Mouse (Mus musculus) hindbrain, embryonic 15.5 days (tissue): ENCODE measurements around the gene Lsamp. TPM values are rescaled to one million over a fixed set of nuclear protein-coding genes. Genes with fewer than 3 reads are reported as not detected.

Experiments used
- ATAC-seq: fragments of 200-750 bp; cut with Nextera tagmentation; 2 replicates; pipeline ENCODE4 v1.8.0; 2017; ENCODE audit warnings: low read depth, moderate number of reproducible peaks, moderate TSS enrichment; ENCODE audit not compliant: low FRiP score
- H3K27ac ChIP-seq: fragments of 300-500 bp; sonication (generic); replicated peaks from 2 replicates; pipeline ENCODE4 v1.5.1; 2015; ENCODE audit warnings: mild to moderate bottlenecking, inconsistent platforms
- H3K27me3 ChIP-seq: fragments of 300-500 bp; sonication (generic); 2 replicates; pipeline ENCODE4 v1.6.1; 2015; ENCODE audit warnings: control low read depth, inconsistent platforms
- H3K36me3 ChIP-seq: fragments of 300-500 bp; sonication (generic); 2 replicates; pipeline ENCODE4 v1.6.1; 2015; ENCODE audit warnings: control low read depth, inconsistent platforms
- H3K4me1 ChIP-seq: fragments of 300-500 bp; sonication (generic); replicated peaks from 2 replicates; pipeline ENCODE4 v1.6.1; 2015; ENCODE audit warnings: control low read depth, inconsistent platforms
- H3K4me2 ChIP-seq: fragments of 300-500 bp; sonication (generic); 2 replicates; pipeline ENCODE4 v1.6.1; 2015; ENCODE audit warnings: moderate library complexity, mild to moderate bottlenecking, inconsistent platforms
- H3K4me3 ChIP-seq: fragments of 300-500 bp; sonication (generic); 2 replicates; pipeline ENCODE4 v1.5.1; 2015; ENCODE audit warnings: mild to moderate bottlenecking, inconsistent platforms
- H3K9ac ChIP-seq: fragments of 300-500 bp; sonication (generic); 2 replicates; pipeline ENCODE4 v1.6.1; 2015; ENCODE audit warnings: inconsistent platforms
- H3K9me3 ChIP-seq: fragments of 300-500 bp; sonication (generic); 2 replicates; pipeline ENCODE4 v1.6.1; 2016; ENCODE audit warnings: control low read depth, inconsistent platforms
- WGBS: fragments of 180-500 bp; shearing (Covaris S2); methylation state at CpG from one replicate; pipeline ENCODE4 v1.1.7; 2015; 5-methylcytosine and 5-hydroxymethylcytosine counted together
- polyA plus RNA-seq: library from polyadenylated mRNA; unstranded; fragments of >200 nt; fragmentation: Nextera tagmentation; extraction: Ambion mirVana; gene quantifications from 2 replicates; pipeline ENCODE4 v1.2.1, GENCODE M21; 2015

Lsamp gene
- polyA plus RNA-seq, 1 experiment from 2014 or later = 89.3 TPM

GRCm38 (mm10) chr16:40434280-40434679, 450.1 kb downstream of the Lsamp start:
- Histone ChIP-seq H3K36me3 (no peaks in the 10 kb centered on the region), H3K4me1 (0 out of 2 replicates have a peak, but pooled peaks cover 5% of the 10 kb centered on the region), H3K4me3 (no peak overlapping the region), H3K4me2 (no peak overlapping the region), H3K27me3 (no peaks in the 10 kb centered on the region), H3K27ac (no peak overlapping the region), H3K9ac (no peak overlapping the region), H3K9me3 (no peaks in the 10 kb centered on the region)
- 69% methylated on average over 3 of the region's 3 CpGs for WGBS
- ATAC-seq = no peak

GRCm38 (mm10) chr16:40436415-40436814, 452.3 kb downstream of the Lsamp start:
- WGBS = 75% methylated on average over 6 of the region's 6 CpGs

GRCm38 (mm10) chr16:40437879-40438278, 453.7 kb downstream of the Lsamp start:
- Histone ChIP-seq H3K4me2 (0 out of 2 replicates have a peak overlapping the region, but pooled peaks have one; percentile 29), H3K9ac (no peak overlapping the region), H3K27ac (no peak overlapping the region), H3K4me3 (no peak overlapping the region), H3K36me3 (no peaks in the 10 kb centered on the region), H3K9me3 (no peaks in the 10 kb centered on the region), H3K27me3 (no peaks in the 10 kb centered on the region), H3K4me1 (0 out of 2 replicates have a peak, but pooled peaks cover 5% of the 10 kb centered on the region)
- no peak for ATAC-seq
- 73% methylated on average over 10 of the region's 10 CpGs for WGBS

More at GRCm38 (mm10) chr16:40436415-40436814, 452.3 kb downstream of the Lsamp start:
- Histone ChIP-seq H3K4me1 (0 out of 2 replicates have a peak, but pooled peaks cover 5% of the 10 kb centered on the region), H3K27me3 (no peaks in the 10 kb centered on the region), H3K4me3 (no peak overlapping the region), H3K9ac (no peak overlapping the region), H3K9me3 (no peaks in the 10 kb centered on the region), H3K4me2 (no peak overlapping the region), H3K36me3 (no peaks in the 10 kb centered on the region), H3K27ac (no peak overlapping the region)
- no peak for ATAC-seq

- Histone ChIP-seq H3K36me3 (no peaks in the 10 kb centered on the region), H3K9ac (no peak overlapping the region), H3K9me3 (no peaks in the 10 kb centered on the region), H3K27me3 (no peaks in the 10 kb centered on the region), H3K27ac (no peak overlapping the region), H3K4me3 (no peak overlapping the region), H3K4me2 (no peak overlapping the region), H3K4me1 (0 out of 2 replicates have a peak, but pooled peaks cover 5% of the 10 kb centered on the region)
- ATAC-seq = no peak
- 75% methylated on average over 1 of the region's 1 CpGs for WGBS
Measured at GRCm38 (mm10) chr16:40438876-40439275, 454.7 kb downstream of the Lsamp start.

- no peak for ATAC-seq
- Histone ChIP-seq H3K4me1 (no peaks in the 10 kb centered on the region), H3K27ac (no peak overlapping the region), H3K9me3 (no peaks in the 10 kb centered on the region), H3K4me2 (no peak overlapping the region), H3K4me3 (no peak overlapping the region), H3K9ac (no peak overlapping the region), H3K36me3 (no peaks in the 10 kb centered on the region), H3K27me3 (no peaks in the 10 kb centered on the region)
- WGBS = 89% methylated on average over 5 of the region's 5 CpGs
Measured at GRCm38 (mm10) chr16:40446587-40446986, 462.4 kb downstream of the Lsamp start.

GRCm38 (mm10) chr16:40463411-40464058, 479.4 kb downstream of the Lsamp start:
- no peaks in the 10 kb centered on the region for H3K9me3 ChIP-seq
- H3K27me3 ChIP-seq = no peaks in the 10 kb centered on the region
- H3K4me3 ChIP-seq = no peak overlapping the region
- no peaks in the 10 kb centered on the region for H3K36me3 ChIP-seq
- 0 out of 2 replicates have a peak overlapping the region, but pooled peaks have one; percentile 2 for H3K27ac ChIP-seq
- ATAC-seq = peak; percentile 85
- no peaks in the 10 kb centered on the region for H3K4me1 ChIP-seq
- H3K9ac ChIP-seq = no peak overlapping the region
- H3K4me2 ChIP-seq = 0 out of 2 replicates have a peak overlapping the region, but pooled peaks have one; percentile 1
- WGBS = 59% methylated on average over 15 of the region's 15 CpGs

GRCm38 (mm10) chr16:40466596-40466995, 482.4 kb downstream of the Lsamp start:
- no peak for ATAC-seq
- Histone ChIP-seq H3K4me1 (no peaks in the 10 kb centered on the region), H3K36me3 (no peaks in the 10 kb centered on the region), H3K9ac (no peak overlapping the region), H3K4me3 (no peak overlapping the region), H3K27ac (no peak overlapping the region), H3K4me2 (no peak overlapping the region), H3K27me3 (no peaks in the 10 kb centered on the region), H3K9me3 (no peaks in the 10 kb centered on the region)
- WGBS = 21% methylated on average over 8 of the region's 8 CpGs

GRCm38 (mm10) chr16:40470946-40471345, 486.8 kb downstream of the Lsamp start:
- H3K27me3 ChIP-seq = no peaks in the 10 kb centered on the region
- no peaks in the 10 kb centered on the region for H3K4me1 ChIP-seq
- 58% methylated on average over 6 of the region's 6 CpGs for WGBS
- H3K9me3 ChIP-seq = no peaks in the 10 kb centered on the region
- no peaks in the 10 kb centered on the region for H3K36me3 ChIP-seq
- H3K9ac ChIP-seq = no peak overlapping the region
- no peak overlapping the region for H3K27ac ChIP-seq
- no peak overlapping the region for H3K4me2 ChIP-seq
- no peak for ATAC-seq
- no peak overlapping the region for H3K4me3 ChIP-seq

GRCm38 (mm10) chr16:40471967-40472366, 487.8 kb downstream of the Lsamp start:
- Histone ChIP-seq H3K9ac (no peak overlapping the region), H3K4me1 (no peaks in the 10 kb centered on the region), H3K36me3 (no peaks in the 10 kb centered on the region), H3K4me2 (no peak overlapping the region), H3K4me3 (no peak overlapping the region), H3K9me3 (no peaks in the 10 kb centered on the region), H3K27me3 (no peaks in the 10 kb centered on the region), H3K27ac (no peak overlapping the region)
- no peak for ATAC-seq
- WGBS = 64% methylated on average over 5 of the region's 5 CpGs

GRCm38 (mm10) chr16:40491606-40492005, 507.4 kb downstream of the Lsamp start:
- H3K36me3 ChIP-seq = no peaks in the 10 kb centered on the region
- no peaks in the 10 kb centered on the region for H3K27me3 ChIP-seq
- no peak overlapping the region for H3K4me2 ChIP-seq
- no peak overlapping the region for H3K9ac ChIP-seq
- no peaks in the 10 kb centered on the region for H3K4me1 ChIP-seq
- 93% methylated on average over 2 of the region's 2 CpGs for WGBS
- no peak overlapping the region for H3K27ac ChIP-seq
- H3K9me3 ChIP-seq = no peaks in the 10 kb centered on the region
- no peak overlapping the region for H3K4me3 ChIP-seq
- no peak for ATAC-seq

- H3K27me3 ChIP-seq = no peaks in the 10 kb centered on the region
- peaks cover 12% of the 10 kb centered on the region; the same call in 1 of the 2 replicates for H3K4me1 ChIP-seq
- no peak overlapping the region for H3K4me2 ChIP-seq
- H3K9ac ChIP-seq = no peak overlapping the region
- 30% methylated on average over 3 of the region's 3 CpGs for WGBS
- ATAC-seq = peak; percentile 76
- H3K9me3 ChIP-seq = no peaks in the 10 kb centered on the region
- H3K4me3 ChIP-seq = no peak overlapping the region
- no peaks in the 10 kb centered on the region for H3K36me3 ChIP-seq
- peak overlapping the region; percentile 40 for H3K27ac ChIP-seq
Measured at GRCm38 (mm10) chr16:40504262-40504960, 520.2 kb downstream of the Lsamp start.
